In genomic region chr16:63817606-63818005, GRCm38 (mm10) we compare ENCODE assay signal across 8 mouse cellular contexts. TPM values are rescaled to one million over a fixed set of nuclear protein-coding genes. Genes with fewer than 3 reads are reported as not detected.
DNase-seq lines count a peak whose midpoint lies in the region; ATAC-seq and TF ChIP-seq lines count a peak whose summit lies in the region.

No protein-coding gene starts in this region.

- no peak overlapping the region; the same call in 1 of the 2 replicates for H3K4me2 ChIP-seq in heart, embryonic 13.5 days
- peak overlapping the region; percentile 10; the same call in 1 of the 2 replicates for H3K4me2 ChIP-seq in midbrain, embryonic 14.5 days (ENCODE audit: low read length)
- no peak overlapping the region for H3K4me2 ChIP-seq in midbrain, embryonic 11.5 days

- H3K9me3 ChIP-seq in heart, embryonic 13.5 days, result no peaks in the 10 kb centered on the region
- no peaks in the 10 kb centered on the region for H3K9me3 ChIP-seq in midbrain, embryonic 14.5 days (ENCODE audit: control insufficient read depth, low read length)
- H3K9me3 ChIP-seq in midbrain, embryonic 11.5 days (ENCODE audit: control insufficient read depth, low read length), result no peaks in the 10 kb centered on the region

- H3K36me3 ChIP-seq in heart, embryonic 13.5 days, result no peaks in the 10 kb centered on the region
- H3K36me3 ChIP-seq in midbrain, embryonic 14.5 days (ENCODE audit: control insufficient read depth, insufficient read depth, low read length), result no peaks in the 10 kb centered on the region
- no peaks in the 10 kb centered on the region for H3K36me3 ChIP-seq in midbrain, embryonic 11.5 days (ENCODE audit: control insufficient read depth, insufficient read depth, low read length)

- no peak for TF ChIP-seq CTCF in layer of hippocampus, adult 2 months (conservative IDR thresholded peaks at IDR 0.05)

- H3K4me1 ChIP-seq in heart, embryonic 13.5 days, result peaks cover 17% of the 10 kb centered on the region
- H3K4me1 ChIP-seq in midbrain, embryonic 14.5 days (ENCODE audit: control insufficient read depth, insufficient read depth, low read length), result peaks cover 12% of the 10 kb centered on the region; the same call in 1 of the 2 replicates
- H3K4me1 ChIP-seq in midbrain, embryonic 11.5 days (ENCODE audit: control insufficient read depth, insufficient read depth, low read length), result peaks cover 2% of the 10 kb centered on the region; the same call in 1 of the 2 replicates

- 57% methylated on average over 6 of the region's 6 CpGs for WGBS in heart, embryonic 13.5 days
- 52% methylated on average over 6 of the region's 6 CpGs for WGBS in midbrain, embryonic 14.5 days
- 59% methylated on average over 6 of the region's 6 CpGs for WGBS in midbrain, embryonic 11.5 days

- no peaks in the 10 kb centered on the region for H3K27me3 ChIP-seq in heart, embryonic 13.5 days (replicated peaks)
- H3K27me3 ChIP-seq in midbrain, embryonic 14.5 days (ENCODE audit: control insufficient read depth, insufficient read depth, low read length), result no peaks in the 10 kb centered on the region
- H3K27me3 ChIP-seq in midbrain, embryonic 11.5 days (ENCODE audit: control insufficient read depth, insufficient read depth, low read length), result no peaks in the 10 kb centered on the region

- H3K27ac ChIP-seq in heart, embryonic 13.5 days (replicated peaks), result peak overlapping the region; percentile 59
- H3K27ac ChIP-seq in midbrain, embryonic 14.5 days (replicated peaks; ENCODE audit: low read depth, low read length), result peak overlapping the region; percentile 49
- H3K27ac ChIP-seq in midbrain, embryonic 11.5 days (ENCODE audit: low read depth, low read length), result no peak overlapping the region; the same call in 1 of the 2 replicates
- H3K27ac ChIP-seq in layer of hippocampus, adult 2 months, result peak overlapping the region; percentile 73

- DNase-seq in heart, adult 18-20 months, result no peak
- peak; percentile 27 for DNase-seq in midbrain, embryonic 14.5 days
- DNase-seq in midbrain, embryonic 11.5 days (ENCODE audit: low spot score, missing footprints), result no peak
- DNase-seq in layer of hippocampus, adult 2 months (ENCODE audit: low spot score in 2 of 2), result peak in 1 of 2 experiments; percentile 56
- DNase-seq in telencephalon, adult 2 months (ENCODE audit: low read depth, low spot score), result peak; percentile 47
- no peak for DNase-seq in right cerebral cortex, adult 18-20 months
- DNase-seq in cerebellum, postnatal 14 days, result no peak

- H3K9ac ChIP-seq in heart, embryonic 13.5 days, result no peak overlapping the region
- no peak overlapping the region for H3K9ac ChIP-seq in midbrain, embryonic 14.5 days (replicated peaks; ENCODE audit: low read length)
- no peak overlapping the region for H3K9ac ChIP-seq in midbrain, embryonic 11.5 days (ENCODE audit: low read length)

- no peak for ATAC-seq in heart, embryonic 13.5 days (ENCODE audit: extremely low read depth, insufficient number of reproducible peaks, low FRiP score, low TSS enrichment)
- ATAC-seq in midbrain, embryonic 14.5 days (ENCODE audit: low FRiP score, low TSS enrichment), result no peak
- ATAC-seq in midbrain, embryonic 11.5 days (ENCODE audit: low FRiP score), result no peak

- H3K4me3 ChIP-seq in heart, embryonic 13.5 days, result no peak overlapping the region
- H3K4me3 ChIP-seq in midbrain, embryonic 14.5 days (replicated peaks; ENCODE audit: low read depth, low read length), result no peak overlapping the region
- H3K4me3 ChIP-seq in midbrain, embryonic 11.5 days (ENCODE audit: low read depth, low read length), result no peak overlapping the region
- no peak overlapping the region; the same call in 1 of the 2 replicates for H3K4me3 ChIP-seq in layer of hippocampus, adult 2 months

RNA-seq across cellular contexts. Expression of gene Epha3, which starts 46.4 kb away (rescaled TPM):
- polyA plus RNA-seq in heart, embryonic 13.5 days (2015; fragmentation: Nextera tagmentation; extraction: Ambion mirVana), result 10.5 and 10.9 TPM in 2 replicates
- 1 to 10 TPM in 1 of 2 experiments, under 1 TPM in 1; 0.37 to 1.3 TPM for total RNA-seq in heart, adult 18-20 months (2021)
- 14.3 and 20.9 TPM in 2 replicates for polyA plus RNA-seq in midbrain, embryonic 14.5 days (2014; fragmentation: Nextera tagmentation; extraction: Ambion mirVana)
- polyA plus RNA-seq in midbrain, embryonic 11.5 days (2014; fragmentation: Nextera tagmentation; extraction: Ambion mirVana), result 35.0 and 37.9 TPM in 2 replicates
- total RNA-seq in layer of hippocampus, adult 2 months (2021), result 10 to 100 TPM; 17.5 to 17.6 TPM

Comparison
In these comparisons a context has a peak if more than half of its experiments do, and no peak if none do; other contexts are left out.
1. DNase-seq: peak in midbrain, embryonic 14.5 days (single experiment) and telencephalon, adult 2 months (single experiment); none in heart, adult 18-20 months (0 of 2), midbrain, embryonic 11.5 days (single experiment), right cerebral cortex, adult 18-20 months (single experiment) and cerebellum, postnatal 14 days (0 of 2).